Mouse (Mus musculus) spleen, adult 2 months (tissue): ENCODE measurements around the gene Gm10521.

Experiments used
- CTCF ChIP-seq: fragments of 200-500 bp; IDR thresholded peaks from 2 replicates; pipeline ENCODE4 v1.5.1; 2011; ENCODE audit warnings: mild to moderate bottlenecking, inconsistent platforms; ENCODE audit not compliant: insufficient read depth, insufficient read length, insufficient replicate concordance; ENCODE audit errors: extremely low read depth
- POLR2A ChIP-seq: fragments of 200-500 bp; IDR thresholded peaks from 2 replicates; pipeline ENCODE4 v1.6.1; 2011; ENCODE audit warnings: low read depth, low read length, inconsistent platforms

- TF ChIP-seq CTCF = no peak
- no peak for TF ChIP-seq POLR2A
Measured at GRCm38 (mm10) chr1:171921641-171922040, 26.2 kb downstream of the Gm10521 start.
